Mouse (Mus musculus): ENCODE results near the gene Smc1b.

GRCm38 (mm10) chr15:85063421-85063820, 68.3 kb downstream of the Smc1b start:
- TF ChIP-seq POLR2A (IDR thresholded peaks at IDR 0.05; ENCODE audit: borderline replicate concordance, insufficient read depth, low read length) (no peak), CTCF (IDR thresholded peaks at IDR 0.05; ENCODE audit: borderline replicate concordance, insufficient read depth, low read depth, low read length) (no peak)
